Mouse (Mus musculus): ENCODE measurements around the gene Uba2. TPM values are rescaled to one million over a fixed set of nuclear protein-coding genes. Genes with fewer than 3 reads are reported as not detected.

Gene Uba2
- total and polyA plus RNA-seq, 3 experiments, result 57.5 to 334 (median 253) TPM

- DNase-seq (ENCODE audit: low spot score) (no peak), ATAC-seq (ENCODE audit: extremely low read depth, insufficient number of reproducible peaks, low FRiP score, poor library complexity, severe bottlenecking) (no peak)
- H3K27me3 ChIP-seq (ENCODE audit: insufficient read depth, low read length), result no peaks in the 10 kb centered on the region
- H3K36me3 ChIP-seq (replicated peaks), result peaks cover 94% of the 10 kb centered on the region
- no peak overlapping the region for H3K4me3 ChIP-seq (ENCODE audit: low read depth, low read length)
- H3K9me3 ChIP-seq (replicated peaks), result no peaks in the 10 kb centered on the region
- H3K4me1 ChIP-seq (ENCODE audit: insufficient read depth, low read depth, low read length), result peaks cover 16% of the 10 kb centered on the region; the same call in 1 of the 2 replicates
- TF ChIP-seq TAL1 (conservative IDR thresholded peaks at IDR 0.05; ENCODE audit: low read depth, low read length) (no peak), GATA1 (IDR thresholded peaks at IDR 0.05; ENCODE audit: borderline replicate concordance, low read length) (no peak)
These were observed 10.2 kb downstream of the Uba2 start for GRCm38 (mm10) chr7:34159167-34159566.

DNA sequence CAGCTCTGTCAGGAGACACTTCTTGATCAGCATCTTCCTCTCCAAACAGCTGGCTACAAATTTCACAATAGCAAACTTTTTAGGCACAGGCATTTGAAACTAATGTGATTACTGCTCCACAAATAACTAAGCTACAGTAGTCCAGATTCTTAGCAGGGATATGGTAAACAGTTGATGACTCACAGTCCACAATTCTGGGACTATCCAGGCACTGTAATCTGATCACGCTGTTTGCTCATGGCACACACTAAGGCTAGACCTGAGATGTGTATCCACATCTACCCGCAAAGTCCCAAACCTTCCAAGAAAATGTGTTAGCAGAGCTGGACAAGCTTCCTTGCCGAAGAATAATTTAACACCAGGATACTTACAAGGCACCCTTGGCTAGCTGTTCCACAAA, 11.4 kb downstream of the Uba2 start:
- Histone ChIP-seq H3K9me3 (replicated peaks) (no peaks in the 10 kb centered on the region), H3K27me3 (ENCODE audit: insufficient read depth, low read length) (no peaks in the 10 kb centered on the region), H3K36me3 (replicated peaks) (peaks cover 95% of the 10 kb centered on the region), H3K4me1 (ENCODE audit: insufficient read depth, low read depth, low read length) (peaks cover 12% of the 10 kb centered on the region; the same call in 1 of the 2 replicates), H3K4me3 (ENCODE audit: low read depth, low read length) (no peak overlapping the region)
- no peak for DNase-seq (ENCODE audit: low spot score)
- TF ChIP-seq TAL1 (conservative IDR thresholded peaks at IDR 0.05; ENCODE audit: low read depth, low read length) (no peak), GATA2 (IDR thresholded peaks at IDR 0.05; ENCODE audit: borderline replicate concordance, low read depth, low read length) (no peak), CTCF (IDR thresholded peaks at IDR 0.05; ENCODE audit: low read depth, low read length) (no peak)
- no peak for ATAC-seq (ENCODE audit: extremely low read depth, insufficient number of reproducible peaks, low FRiP score, poor library complexity, severe bottlenecking)

DNA sequence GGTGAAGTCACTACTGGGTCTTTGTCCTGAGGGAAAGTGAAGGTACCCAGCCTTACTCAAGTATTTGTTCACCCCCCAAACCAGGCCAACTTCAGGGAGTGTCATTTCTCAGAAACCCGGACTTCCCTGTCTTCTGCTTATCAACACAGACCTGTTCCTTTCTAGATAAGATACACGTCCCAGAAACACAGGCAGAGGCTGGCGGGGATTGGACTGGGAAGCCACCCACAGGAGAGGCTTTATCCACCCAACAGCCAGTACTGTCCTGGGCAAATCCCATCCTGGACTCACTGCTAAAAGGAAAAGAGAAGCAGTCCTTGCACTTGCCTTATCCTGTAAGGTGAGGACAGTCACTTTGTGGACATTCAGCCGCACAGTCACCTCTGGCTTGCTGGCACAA, 22.2 kb downstream of the Uba2 start:
- peak; percentile 90 for ATAC-seq (ENCODE audit: extremely low read depth, insufficient number of reproducible peaks, low FRiP score, poor library complexity, severe bottlenecking)

DNA sequence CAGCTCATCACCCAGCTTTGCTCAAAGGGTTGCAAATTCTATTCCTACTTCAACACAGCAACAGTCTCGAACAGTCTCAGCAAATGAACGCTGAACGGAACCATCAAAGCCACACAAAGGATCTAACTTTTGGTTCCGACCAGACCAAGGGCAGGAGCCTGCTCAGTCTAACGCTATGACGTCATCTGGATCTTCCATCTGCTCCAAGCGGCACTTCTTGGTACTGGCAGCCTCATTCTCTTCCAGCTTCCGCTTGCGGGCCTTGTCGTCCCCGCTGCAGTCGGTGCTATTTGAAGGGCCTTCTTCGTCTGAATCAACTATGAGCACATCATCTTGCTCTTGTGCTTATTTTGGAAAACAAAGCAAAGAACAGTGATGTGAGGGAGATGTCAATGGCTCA, 28.3 kb downstream of the Uba2 start:
- Histone ChIP-seq H3K4me1 (ENCODE audit: insufficient read depth, low read depth, low read length) (peaks cover 23% of the 10 kb centered on the region), H3K9me3 (replicated peaks) (no peaks in the 10 kb centered on the region), H3K27me3 (ENCODE audit: insufficient read depth, low read length) (no peaks in the 10 kb centered on the region), H3K4me3 (ENCODE audit: low read depth, low read length) (no peak overlapping the region), H3K36me3 (replicated peaks) (peaks cover 66% of the 10 kb centered on the region)
- no peak for DNase-seq (ENCODE audit: low spot score)
- ATAC-seq (ENCODE audit: extremely low read depth, insufficient number of reproducible peaks, low FRiP score, poor library complexity, severe bottlenecking), result no peak
- no peak for TF ChIP-seq GATA2 (IDR thresholded peaks at IDR 0.05; ENCODE audit: borderline replicate concordance, low read depth, low read length)
- TF ChIP-seq TAL1 (conservative IDR thresholded peaks at IDR 0.05; ENCODE audit: low read depth, low read length), result no peak
- TF ChIP-seq GATA1 (IDR thresholded peaks at IDR 0.05; ENCODE audit: borderline replicate concordance, low read length), result no peak
- no peak for TF ChIP-seq CTCF (IDR thresholded peaks at IDR 0.05; ENCODE audit: low read depth, low read length)

More for the DNA sequence above, 22.2 kb downstream of the Uba2 start:
- peaks cover 9% of the 10 kb centered on the region for H3K9me3 ChIP-seq (replicated peaks)
- H3K4me1 ChIP-seq (ENCODE audit: insufficient read depth, low read depth, low read length), result peaks cover 40% of the 10 kb centered on the region
- DNase-seq (ENCODE audit: low spot score), result peak; percentile 59
- peaks cover 97% of the 10 kb centered on the region for H3K36me3 ChIP-seq (replicated peaks)
- TF ChIP-seq GATA1 (IDR thresholded peaks at IDR 0.05; ENCODE audit: borderline replicate concordance, low read length) (no peak), GATA2 (IDR thresholded peaks at IDR 0.05; ENCODE audit: borderline replicate concordance, low read depth, low read length) (no peak), TAL1 (conservative IDR thresholded peaks at IDR 0.05; ENCODE audit: low read depth, low read length) (peak; percentile 82)
- H3K4me3 ChIP-seq (ENCODE audit: low read depth, low read length), result peak overlapping the region; percentile 64; the same call in 1 of the 2 replicates
- H3K27me3 ChIP-seq (ENCODE audit: insufficient read depth, low read length), result no peaks in the 10 kb centered on the region

- Histone ChIP-seq H3K9me3 (replicated peaks) (no peaks in the 10 kb centered on the region), H3K4me1 (ENCODE audit: insufficient read depth, low read depth, low read length) (peaks cover 14% of the 10 kb centered on the region), H3K4me3 (ENCODE audit: low read depth, low read length) (no peak overlapping the region), H3K36me3 (replicated peaks) (peaks cover 50% of the 10 kb centered on the region), H3K27me3 (ENCODE audit: insufficient read depth, low read length) (no peaks in the 10 kb centered on the region)
- DNase-seq (ENCODE audit: low spot score) (no peak), ATAC-seq (ENCODE audit: extremely low read depth, insufficient number of reproducible peaks, low FRiP score, poor library complexity, severe bottlenecking) (no peak)
- TF ChIP-seq CTCF (IDR thresholded peaks at IDR 0.05; ENCODE audit: low read depth, low read length) (no peak), GATA1 (IDR thresholded peaks at IDR 0.05; ENCODE audit: borderline replicate concordance, low read length) (no peak), GATA2 (IDR thresholded peaks at IDR 0.05; ENCODE audit: borderline replicate concordance, low read depth, low read length) (no peak), TAL1 (conservative IDR thresholded peaks at IDR 0.05; ENCODE audit: low read depth, low read length) (no peak), POLR2AphosphoS5 (IDR thresholded peaks at IDR 0.05; ENCODE audit: insufficient replicate concordance, low read depth, low read length) (no peak)
These were observed 29.9 kb downstream of the Uba2 start for GRCm38 (mm10) chr7:34139493-34139892.

GRCm38 (mm10) chr7:34134336-34134735, 35.1 kb downstream of the Uba2 start:
- DNase-seq (ENCODE audit: low spot score) (no peak), ATAC-seq (ENCODE audit: extremely low read depth, insufficient number of reproducible peaks, low FRiP score, poor library complexity, severe bottlenecking) (no peak)
- Histone ChIP-seq H3K9me3 (replicated peaks) (peaks cover 12% of the 10 kb centered on the region), H3K4me1 (ENCODE audit: insufficient read depth, low read depth, low read length) (peaks cover 3% of the 10 kb centered on the region; the same call in 1 of the 2 replicates), H3K4me3 (ENCODE audit: low read depth, low read length) (no peak overlapping the region), H3K27me3 (ENCODE audit: insufficient read depth, low read length) (peaks cover 6% of the 10 kb centered on the region; the same call in 1 of the 2 replicates), H3K36me3 (replicated peaks) (peaks cover under 1% of the 10 kb centered on the region)
- TF ChIP-seq TAL1 (conservative IDR thresholded peaks at IDR 0.05; ENCODE audit: low read depth, low read length), result no peak
- TF ChIP-seq CTCF (IDR thresholded peaks at IDR 0.05; ENCODE audit: low read depth, low read length), result no peak
- no peak for TF ChIP-seq GATA2 (IDR thresholded peaks at IDR 0.05; ENCODE audit: borderline replicate concordance, low read depth, low read length)
- TF ChIP-seq POLR2AphosphoS5 (IDR thresholded peaks at IDR 0.05; ENCODE audit: insufficient replicate concordance, low read depth, low read length), result no peak
- no peak for TF ChIP-seq GATA1 (IDR thresholded peaks at IDR 0.05; ENCODE audit: borderline replicate concordance, low read length)

All from G1E (cell line).